ENCODE assay signal across 8 mouse cellular contexts in genomic region chr1:164898846-164899351, GRCm38 (mm10). TPM values are rescaled to one million over a fixed set of nuclear protein-coding genes. Genes with fewer than 3 reads are reported as not detected.
DNase-seq lines count a peak whose midpoint lies in the region; ATAC-seq and TF ChIP-seq lines count a peak whose summit lies in the region.

No protein-coding gene starts in this region.

- ATAC-seq in forebrain, embryonic 14.5 days = peak; percentile 97
- peak; percentile 70 for ATAC-seq in liver, embryonic 16.5 days (ENCODE audit: low read depth)
- peak; percentile 98 for ATAC-seq in neural tube, embryonic 15.5 days (ENCODE audit: low FRiP score)

- H3K9ac ChIP-seq in CH12.LX (ENCODE audit: insufficient read depth, low read depth) = no peak overlapping the region
- peak overlapping the region; percentile 74 for H3K9ac ChIP-seq in forebrain, embryonic 14.5 days (ENCODE audit: low read length)
- H3K9ac ChIP-seq in liver, embryonic 16.5 days (ENCODE audit: low read depth, low read length) = no peak overlapping the region
- peak overlapping the region; percentile 73 for H3K9ac ChIP-seq in neural tube, embryonic 15.5 days (replicated peaks)

- TF ChIP-seq EP300 in CH12.LX (IDR thresholded peaks at IDR 0.05; ENCODE audit: low read length) = no peak

- H3K4me2 ChIP-seq in CH12.LX (ENCODE audit: insufficient read depth, low read depth, poor library complexity, severe bottlenecking) = peak overlapping the region; percentile 90
- H3K4me2 ChIP-seq in forebrain, embryonic 14.5 days (ENCODE audit: low read length) = peak overlapping the region; percentile 67
- peak overlapping the region; percentile 51 for H3K4me2 ChIP-seq in liver, embryonic 16.5 days (ENCODE audit: low read depth, low read length)
- peak overlapping the region; percentile 79 for H3K4me2 ChIP-seq in neural tube, embryonic 15.5 days

- H3K4me3 ChIP-seq in CH12.LX (replicated peaks in 1 of 3; ENCODE audit: low read depth in 2 of 3, low read length in 2 of 3, poor library complexity in 1 of 3) = no peak overlapping the region
- peak overlapping the region; percentile 42 for H3K4me3 ChIP-seq in forebrain, embryonic 14.5 days (ENCODE audit: low read depth, low read length)
- H3K4me3 ChIP-seq in liver, embryonic 16.5 days (ENCODE audit: low read depth, low read length) = peak overlapping the region; percentile 35
- H3K4me3 ChIP-seq in neural tube, embryonic 15.5 days (replicated peaks) = peak overlapping the region; percentile 52

- intact Hi-C loops in heart, postnatal 10 days (cut with DNase I) = loop anchor here (2.0 to 5.0 kb wide), 4 partner anchors 42 to 222 kb away; no protein-coding TSS in a partner anchor

- H3K27me3 ChIP-seq in CH12.LX (replicated peaks) = no peaks in the 10 kb centered on the region
- no peaks in the 10 kb centered on the region for H3K27me3 ChIP-seq in forebrain, embryonic 14.5 days (replicated peaks; ENCODE audit: control insufficient read depth, insufficient read depth, low read length)
- H3K27me3 ChIP-seq in liver, embryonic 16.5 days (ENCODE audit: control insufficient read depth, insufficient read depth, low read depth, low read length) = no peaks in the 10 kb centered on the region
- H3K27me3 ChIP-seq in neural tube, embryonic 15.5 days (replicated peaks) = no peaks in the 10 kb centered on the region

- peak; percentile 69 for DNase-seq in CH12.LX (ENCODE audit: extremely low read depth)
- DNase-seq in c-Kit-positive CD71-positive TER-119-negative erythroid progenitor cells, embryonic 14.5 days (ENCODE audit: low read depth) = peak; percentile 9
- peak; percentile 91 for DNase-seq in forebrain, embryonic 14.5 days (ENCODE audit: low spot score)
- peak; percentile 87 to 89 for DNase-seq in heart, postnatal 10 days
- DNase-seq in large intestine, adult 2 months (ENCODE audit: low read depth, low spot score) = peak; percentile 70
- peak; percentile 53 for DNase-seq in testis, postnatal 14 days (ENCODE audit: low spot score)

- H3K79me2 ChIP-seq in CH12.LX (replicated peaks; ENCODE audit: control insufficient read depth, extremely low read depth, insufficient read depth, poor library complexity, severe bottlenecking) = no peaks in the 10 kb centered on the region

- H3K27ac ChIP-seq in CH12.LX (ENCODE audit: insufficient read depth, low read depth) = no peak overlapping the region
- H3K27ac ChIP-seq in forebrain, embryonic 14.5 days (ENCODE audit: low read depth, low read length) = peak overlapping the region; percentile 84
- H3K27ac ChIP-seq in liver, embryonic 16.5 days (ENCODE audit: low read length) = no peak overlapping the region
- peak overlapping the region; percentile 95 for H3K27ac ChIP-seq in neural tube, embryonic 15.5 days (replicated peaks)

- TF ChIP-seq CTCF in CH12.LX (conservative IDR thresholded peaks at IDR 0.05 in 1 of 2, IDR thresholded peaks at IDR 0.05 in 1 of 2; ENCODE audit: low read depth in 2 of 2, low read length in 2 of 2) = peak in 1 of 2 experiments; percentile 75; a peak in 2 of 4 replicates

- under 1% methylated on average over 22 of the region's 22 CpGs for WGBS in forebrain, embryonic 14.5 days
- under 1% methylated on average over 22 of the region's 22 CpGs for WGBS in large intestine, adult 2 months
- WGBS in liver, embryonic 16.5 days (ENCODE audit: insufficient replicate concordance) = under 1% methylated on average over 22 of the region's 22 CpGs
- WGBS in neural tube, embryonic 15.5 days = under 1% methylated on average over 22 of the region's 22 CpGs

- dilution Hi-C loops in CH12.LX (cut with MboI; ENCODE audit: extremely low pct_ligation_motif_present, extremely low pct_unique_long_range_greater_than_20kb, low sequenced_read_pairs) = no loop called here

- H3K4me1 ChIP-seq in CH12.LX (ENCODE audit: control insufficient read depth in 1 of 2, insufficient read depth in 2 of 2) = peaks cover 0 to 5% of the 10 kb centered on the region in 2 experiments; a peak in 1 of 4 replicates
- no peaks in the 10 kb centered on the region; the same call in 1 of the 2 replicates for H3K4me1 ChIP-seq in forebrain, embryonic 14.5 days (ENCODE audit: control insufficient read depth, insufficient read depth, low read length)
- H3K4me1 ChIP-seq in liver, embryonic 16.5 days (ENCODE audit: control insufficient read depth, low read depth, low read length) = no peaks in the 10 kb centered on the region
- peaks cover 25% of the 10 kb centered on the region for H3K4me1 ChIP-seq in neural tube, embryonic 15.5 days

- H3K9me3 ChIP-seq in CH12.LX (replicated peaks; ENCODE audit: low read length) = no peaks in the 10 kb centered on the region
- H3K9me3 ChIP-seq in forebrain, embryonic 14.5 days (replicated peaks; ENCODE audit: control insufficient read depth, low read length) = no peaks in the 10 kb centered on the region
- no peaks in the 10 kb centered on the region for H3K9me3 ChIP-seq in liver, embryonic 16.5 days (replicated peaks; ENCODE audit: control insufficient read depth, low read length)
- H3K9me3 ChIP-seq in neural tube, embryonic 15.5 days (replicated peaks) = no peaks in the 10 kb centered on the region

- H3K36me3 ChIP-seq in CH12.LX (replicated peaks in 1 of 2; ENCODE audit: control insufficient read depth in 1 of 2, insufficient read depth in 1 of 2, low read length in 1 of 2) = no peaks in the 10 kb centered on the region
- H3K36me3 ChIP-seq in forebrain, embryonic 14.5 days (ENCODE audit: control insufficient read depth, insufficient read depth, low read length) = no peaks in the 10 kb centered on the region
- no peaks in the 10 kb centered on the region for H3K36me3 ChIP-seq in liver, embryonic 16.5 days (ENCODE audit: control insufficient read depth, insufficient read depth)
- no peaks in the 10 kb centered on the region for H3K36me3 ChIP-seq in neural tube, embryonic 15.5 days

- no peak for TF ChIP-seq POLR2A in CH12.LX (IDR thresholded peaks at IDR 0.05; ENCODE audit: low read depth, low read length)

- peak; percentile 64 for TF ChIP-seq RAD21 in CH12.LX (IDR thresholded peaks at IDR 0.05; ENCODE audit: low read depth, low read length)

- in situ Hi-C loops in CH12.LX (cut with MboI; ENCODE audit: low pct_ligation_motif_present, low pct_unique_long_range_greater_than_20kb, low sequenced_read_pairs) = loop anchor here (25.0 kb wide), 1 partner anchor 537 kb away; no protein-coding TSS in a partner anchor

TF ChIP-seq in CH12.LX, 34 proteins besides CTCF, POLR2A, EP300 and RAD21:
- TF ChIP-seq USF1 (IDR thresholded peaks at IDR 0.05; ENCODE audit: low read depth, low read length) (no peak), MXI1 (IDR thresholded peaks at IDR 0.05; ENCODE audit: low read depth, low read length) (no peak), ZC3H11A (IDR thresholded peaks at IDR 0.05; ENCODE audit: low read depth, low read length) (no peak), MAX (IDR thresholded peaks at IDR 0.05; ENCODE audit: low read length) (no peak), ZNF384 (IDR thresholded peaks at IDR 0.05; ENCODE audit: low read depth, low read length) (peak; percentile 6; the same call in 1 of the 2 replicates), UBTF (IDR thresholded peaks at IDR 0.05; ENCODE audit: low read depth, low read length) (no peak), SMC3 (IDR thresholded peaks at IDR 0.05; ENCODE audit: low read depth, low read length) (peak; percentile 72), ZMIZ1 (IDR thresholded peaks at IDR 0.05; ENCODE audit: low read depth, low read length) (no peak), BHLHE40 (IDR thresholded peaks at IDR 0.05; ENCODE audit: low read depth, low read length) (no peak), MAZ (IDR thresholded peaks at IDR 0.05; ENCODE audit: low read depth, low read length) (no peak), NRF1 (IDR thresholded peaks at IDR 0.05; ENCODE audit: low read depth, low read length) (peak; percentile 53; the same call in 1 of the 2 replicates), E2F4 (IDR thresholded peaks at IDR 0.05; ENCODE audit: insufficient replicate concordance, low read depth, low read length) (no peak), SIN3A (IDR thresholded peaks at IDR 0.05; ENCODE audit: low read length) (no peak), TBP (conservative IDR thresholded peaks at IDR 0.05; ENCODE audit: low read depth, low read length) (no peak), TCF12 (IDR thresholded peaks at IDR 0.05; ENCODE audit: low read depth, low read length) (no peak), JUN (IDR thresholded peaks at IDR 0.05; ENCODE audit: insufficient read depth, low read depth, low read length) (no peak)

RNA-seq across cellular contexts. Expression of gene Xcl1, which starts 36.4 kb away (rescaled TPM):
- 0.68 and 1.6 TPM in 2 replicates for total RNA-seq in CH12.LX (2012; rRNA removed)
- 1.5 TPM in 1 of 2 replicates, not detected in the other for total RNA-seq in CH12.LX (2014; rRNA removed)
- polyA plus RNA-seq in CH12.LX (2012; ENCODE audit: insufficient read length, low read depth) = 0.46 TPM in 1 of 2 replicates, not detected in the other
- polyA plus RNA-seq in forebrain, embryonic 14.5 days (2014; fragmentation: Nextera tagmentation; extraction: Ambion mirVana) = not detected in 2 replicates
- total RNA-seq in heart, postnatal 10 days (2021) = not detected
- 2.7 and 3.3 TPM in 2 replicates for polyA plus RNA-seq in large intestine, adult 2 months (2012; rRNA removed)
- polyA plus RNA-seq in liver, embryonic 16.5 days (2015; fragmentation: Nextera tagmentation; extraction: Ambion mirVana) = not detected in 2 replicates
- polyA plus RNA-seq in neural tube, embryonic 15.5 days (2015; fragmentation: Nextera tagmentation; extraction: Ambion mirVana) = 2.7 TPM in 1 of 2 replicates, not detected in the other

Comparison
In these comparisons a context has a peak if more than half of its experiments do, and no peak if none do; other contexts are left out.
1. DNase-seq: peak in every context shown above with its lines; median percentile 91 in forebrain, embryonic 14.5 days; 88 in heart, postnatal 10 days; 70 in large intestine, adult 2 months; 69 in CH12.LX; 53 in testis, postnatal 14 days; 9 in c-Kit-positive CD71-positive TER-119-negative erythroid progenitor cells, embryonic 14.5 days.
2. H3K27ac ChIP-seq: peak in forebrain, embryonic 14.5 days (single experiment) and neural tube, embryonic 15.5 days (single experiment); none in CH12.LX (single experiment) and liver, embryonic 16.5 days (single experiment).
3. H3K4me3 ChIP-seq: peak in forebrain, embryonic 14.5 days (single experiment), liver, embryonic 16.5 days (single experiment) and neural tube, embryonic 15.5 days (single experiment); none in CH12.LX (0 of 3).
4. H3K9ac ChIP-seq: peak in forebrain, embryonic 14.5 days (single experiment) and neural tube, embryonic 15.5 days (single experiment); none in CH12.LX (single experiment) and liver, embryonic 16.5 days (single experiment).
5. Peak in every context shown above with its lines, with median percentiles within 50 percentile points of each other: H3K4me2 ChIP-seq and ATAC-seq.